Mouse (Mus musculus): ENCODE results near the gene Smtnl2.

DNA sequence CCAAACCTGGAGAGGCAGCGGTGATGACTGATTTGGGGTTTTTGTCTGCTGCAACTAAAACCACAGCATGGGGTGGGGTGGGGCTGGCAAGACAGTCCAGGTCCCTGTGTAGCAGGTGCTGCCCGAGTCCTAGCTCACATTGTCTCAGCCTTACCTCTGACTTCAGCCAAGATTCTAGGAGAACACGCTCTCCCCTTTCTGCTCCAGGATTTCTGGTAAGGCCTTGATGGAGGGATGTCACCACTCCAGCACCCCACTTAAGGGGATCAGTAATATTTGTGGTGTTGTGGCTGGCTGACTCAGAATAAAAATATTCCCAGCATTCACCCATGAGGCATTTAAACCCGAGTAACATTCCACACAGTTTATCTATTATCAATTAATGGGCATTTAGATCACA, 12.2 kb upstream of the Smtnl2 start:
- TF ChIP-seq EP300 (optimal IDR thresholded peaks at IDR 0.05) (no peak), CTCF (IDR thresholded peaks at IDR 0.05; ENCODE audit: low read depth) (no peak)
